ENCODE assay signal across 8 mouse cellular contexts in genomic region chr16:8638131-8638530, GRCm38 (mm10). TPM values are rescaled to one million over a fixed set of nuclear protein-coding genes. Genes with fewer than 3 reads are reported as not detected.
A peak's percentile ranks its signal among the peaks of the same experiment; 100 is the strongest.
DNase-seq lines count a peak whose midpoint lies in the region; ATAC-seq lines count a peak whose summit lies in the region.

No protein-coding gene starts in this region.

- H3K4me2 ChIP-seq in limb, embryonic 12.5 days = peak overlapping the region; percentile 85

- peak overlapping the region; percentile 92 for H3K4me3 ChIP-seq in megakaryocyte, embryonic 14.5 days (replicated peaks)
- H3K4me3 ChIP-seq in limb, embryonic 12.5 days (replicated peaks) = peak overlapping the region; percentile 78

- peak overlapping the region; percentile 76 for H3K9ac ChIP-seq in limb, embryonic 12.5 days (replicated peaks)

- WGBS in limb, embryonic 12.5 days = 48% methylated on average over 7 of the region's 7 CpGs

- H3K4me1 ChIP-seq in megakaryocyte, embryonic 14.5 days = peaks cover 77% of the 10 kb centered on the region
- H3K4me1 ChIP-seq in limb, embryonic 12.5 days (replicated peaks) = peaks cover 16% of the 10 kb centered on the region; the same call in 1 of the 2 replicates

- H3K9me3 ChIP-seq in megakaryocyte, embryonic 14.5 days = no peaks in the 10 kb centered on the region
- H3K9me3 ChIP-seq in limb, embryonic 12.5 days = no peaks in the 10 kb centered on the region

- H3K36me3 ChIP-seq in megakaryocyte, embryonic 14.5 days (replicated peaks; ENCODE audit: low read length) = peaks cover 64% of the 10 kb centered on the region
- H3K36me3 ChIP-seq in limb, embryonic 12.5 days = peaks cover 43% of the 10 kb centered on the region
- no peaks in the 10 kb centered on the region for H3K36me3 ChIP-seq in splenic B cell, adult 2 months (ENCODE audit: control insufficient read depth, insufficient read depth, low read length, poor library complexity, severe bottlenecking)

- no peak for ATAC-seq in megakaryocyte, adult 5-6 weeks (ENCODE audit: poor library complexity, severe bottlenecking)
- ATAC-seq in erythroid progenitor cell, adult 5-6 weeks (replicated peaks; ENCODE audit: low FRiP score, poor library complexity, severe bottlenecking) = 0 out of 2 replicates have a peak, but pooled peaks have one; percentile 1
- no peak for ATAC-seq in limb, embryonic 12.5 days (ENCODE audit: insufficient number of reproducible peaks, insufficient read depth, low FRiP score, low TSS enrichment, low read depth)

- H3K27ac ChIP-seq in limb, embryonic 12.5 days = no peak overlapping the region

- peak; percentile 4 for DNase-seq in splenic B cell, adult 2 months (ENCODE audit: low read depth, low spot score)
- no peak for DNase-seq in ovary, postnatal 36 days (ENCODE audit: low spot score)
- no peak for DNase-seq in right cerebral cortex, postnatal 36 days (ENCODE audit: low spot score in 2 of 2)
- no peak for DNase-seq in spleen, postnatal 4 days (ENCODE audit: low spot score in 2 of 2)

- no peaks in the 10 kb centered on the region for H3K27me3 ChIP-seq in megakaryocyte, embryonic 14.5 days (replicated peaks)
- H3K27me3 ChIP-seq in limb, embryonic 12.5 days = no peaks in the 10 kb centered on the region
- H3K27me3 ChIP-seq in splenic B cell, adult 2 months (ENCODE audit: control insufficient read depth, insufficient read depth, low read length, poor library complexity, severe bottlenecking) = no peaks in the 10 kb centered on the region

RNA-seq across cellular contexts. Expression of gene Tmem186, which starts 0.6 kb away (rescaled TPM):
- polyA plus RNA-seq in megakaryocyte, embryonic 14.5 days (2012; ENCODE audit: insufficient read depth, low replicate concordance) = 1.3 and 2.5 TPM in 2 replicates
- total RNA-seq in megakaryocyte, adult 5-6 weeks (2015) = 4.2 and 4.7 TPM in 2 replicates
- total RNA-seq in megakaryocyte, adult 5-6 weeks (2017) = 6.6 and 8.0 TPM in 2 replicates
- 6.7 and 11.9 TPM in 2 replicates for total RNA-seq in erythroid progenitor cell, adult 5-6 weeks (2015; ENCODE audit: low replicate concordance)
- total RNA-seq in erythroid progenitor cell, adult 5-6 weeks (2017; ENCODE audit: low replicate concordance) = 10.9 and 12.5 TPM in 2 replicates
- 22.9 and 24.7 TPM in 2 replicates for polyA plus RNA-seq in limb, embryonic 12.5 days (2016; fragmentation: Nextera tagmentation; extraction: Ambion mirVana)

RNA-seq across cellular contexts. Expression of gene Pmm2, which starts 0.7 kb away (rescaled TPM):
- polyA plus RNA-seq in megakaryocyte, embryonic 14.5 days (2012; ENCODE audit: insufficient read depth, low replicate concordance) = 5.6 and 29.3 TPM in 2 replicates
- total RNA-seq in megakaryocyte, adult 5-6 weeks (2015) = 44.8 and 52.5 TPM in 2 replicates
- total RNA-seq in megakaryocyte, adult 5-6 weeks (2017) = 55.3 and 62.6 TPM in 2 replicates
- total RNA-seq in erythroid progenitor cell, adult 5-6 weeks (2015; ENCODE audit: low replicate concordance) = 80.1 and 96.9 TPM in 2 replicates
- total RNA-seq in erythroid progenitor cell, adult 5-6 weeks (2017; ENCODE audit: low replicate concordance) = 118 and 123 TPM in 2 replicates
- 54.1 and 55.3 TPM in 2 replicates for polyA plus RNA-seq in limb, embryonic 12.5 days (2016; fragmentation: Nextera tagmentation; extraction: Ambion mirVana)

RNA-seq across cellular contexts. Expression of gene Carhsp1, which starts 33.8 kb away (rescaled TPM):
- polyA plus RNA-seq in megakaryocyte, embryonic 14.5 days (2012; ENCODE audit: insufficient read depth, low replicate concordance) = 7.1 and 8.5 TPM in 2 replicates
- 18.1 and 21.9 TPM in 2 replicates for total RNA-seq in megakaryocyte, adult 5-6 weeks (2015)
- 27.1 and 29.6 TPM in 2 replicates for total RNA-seq in megakaryocyte, adult 5-6 weeks (2017)
- total RNA-seq in erythroid progenitor cell, adult 5-6 weeks (2015; ENCODE audit: low replicate concordance) = 176 and 189 TPM in 2 replicates
- 200 and 217 TPM in 2 replicates for total RNA-seq in erythroid progenitor cell, adult 5-6 weeks (2017; ENCODE audit: low replicate concordance)
- 129 and 132 TPM in 2 replicates for polyA plus RNA-seq in limb, embryonic 12.5 days (2016; fragmentation: Nextera tagmentation; extraction: Ambion mirVana)

RNA-seq across cellular contexts. Expression of gene Gm5767, which starts 42.4 kb away (rescaled TPM):
- polyA plus RNA-seq in megakaryocyte, embryonic 14.5 days (2012; ENCODE audit: insufficient read depth, low replicate concordance) = not detected in 2 replicates
- not detected in 2 replicates for total RNA-seq in megakaryocyte, adult 5-6 weeks (2015)
- total RNA-seq in megakaryocyte, adult 5-6 weeks (2017) = not detected in 2 replicates
- not detected in 2 replicates for total RNA-seq in erythroid progenitor cell, adult 5-6 weeks (2015; ENCODE audit: low replicate concordance)
- total RNA-seq in erythroid progenitor cell, adult 5-6 weeks (2017; ENCODE audit: low replicate concordance) = not detected in 2 replicates
- polyA plus RNA-seq in limb, embryonic 12.5 days (2016; fragmentation: Nextera tagmentation; extraction: Ambion mirVana) = not detected in 2 replicates

Comparison
In these comparisons a context has a peak if more than half of its experiments do, and no peak if none do; other contexts are left out.
1. RNA of gene Carhsp1, which starts 33.8 kb away (total RNA-seq): 176 to 217 TPM in erythroid progenitor cell, adult 5-6 weeks; 18.1 to 29.6 TPM in megakaryocyte, adult 5-6 weeks; every median in the first group is over 4 times any median in the second.